Mouse (Mus musculus): ENCODE measurements at regions not wholly inside any gene's neighbourhood (a gene's known extent, or its start where the extent isn't known, plus 50 kb on each side); places are given as distances from the start of the nearest gene placed in this dataset.

GRCm38 (mm10) chr11:63410921-63411320 lies 282.1 kb downstream of the Pmp22 start:
- no peak for DNase-seq (ENCODE audit: extremely low spot score in 1 of 2, low spot score in 2 of 2)
- no peak overlapping the region for H3K4me3 ChIP-seq
- intact Hi-C loops (cut with DNase I): no loop called here
- no peak for TF ChIP-seq CTCF (IDR thresholded peaks at IDR 0.05)
- no peak overlapping the region for H3K27ac ChIP-seq

DNA sequence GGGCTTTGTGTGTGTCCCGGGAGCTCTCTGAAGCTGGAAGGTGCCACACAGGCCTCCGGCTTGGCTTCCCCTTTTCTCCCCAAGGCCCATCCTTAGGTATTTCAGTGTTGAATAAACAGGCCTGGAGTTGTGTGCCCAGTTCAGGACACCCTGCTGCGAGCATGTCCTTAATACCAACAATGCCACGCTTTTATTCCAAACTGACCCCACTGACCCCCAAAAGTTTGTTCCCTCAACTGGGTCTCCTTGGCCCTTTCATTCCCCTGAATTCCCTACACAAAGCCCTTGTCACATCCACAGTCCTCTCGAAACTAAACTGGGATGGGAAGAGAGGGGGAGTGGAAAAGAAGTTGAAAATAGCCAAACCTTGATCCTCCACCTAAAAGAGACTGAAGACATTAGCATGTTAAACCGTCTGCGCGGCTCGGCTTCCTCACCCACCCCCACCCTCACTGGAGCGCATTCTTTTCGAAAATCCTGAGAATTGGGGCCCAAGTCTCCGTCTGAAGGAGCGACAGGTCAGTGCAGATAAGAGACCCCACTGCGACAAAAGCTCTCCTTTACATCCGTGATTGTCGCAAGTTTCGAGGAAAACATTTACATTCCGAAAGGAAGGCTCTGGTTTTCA lies 283.7 kb downstream of the Pmp22 start:
- Histone ChIP-seq H3K27ac (no peak overlapping the region), H3K4me3 (peak overlapping the region; percentile 26)
- no peak for TF ChIP-seq CTCF (IDR thresholded peaks at IDR 0.05)
- no peak for DNase-seq (ENCODE audit: extremely low spot score in 1 of 2, low spot score in 2 of 2)
- intact Hi-C loops (cut with DNase I): no loop called here

DNA sequence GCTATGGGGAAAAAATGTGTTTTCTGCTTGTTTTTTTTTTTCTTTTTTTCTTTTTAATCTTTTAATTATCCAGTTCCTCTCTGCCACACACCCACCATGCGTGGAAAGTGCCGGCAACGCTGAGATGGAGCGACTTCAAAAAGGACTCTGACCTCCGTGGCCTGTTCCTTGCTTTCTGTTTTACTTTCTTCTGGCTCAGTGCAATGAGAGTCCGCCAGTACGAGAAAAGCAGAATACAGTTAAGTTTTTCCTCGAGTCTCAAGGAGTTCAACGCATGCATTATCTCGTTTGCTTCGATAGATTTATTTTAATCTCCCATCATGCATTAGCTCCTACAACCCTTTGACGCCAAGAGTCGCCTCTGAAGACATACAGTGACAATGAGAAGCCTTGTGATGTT lies 284.3 kb downstream of the Pmp22 start:
- H3K4me3 ChIP-seq: peak overlapping the region; percentile 26
- TF ChIP-seq CTCF (IDR thresholded peaks at IDR 0.05): no peak

GRCm38 (mm10) chr11:63413621-63414020 lies 284.8 kb downstream of the Pmp22 start:
- no peak for DNase-seq (ENCODE audit: extremely low spot score in 1 of 2, low spot score in 2 of 2)
- intact Hi-C loops (cut with DNase I): no loop called here
- Histone ChIP-seq H3K4me3 (no peak overlapping the region), H3K27ac (no peak overlapping the region)
- no peak for TF ChIP-seq CTCF (IDR thresholded peaks at IDR 0.05)

More for the DNA sequence above, 284.3 kb downstream of the Pmp22 start:
- no peak for DNase-seq (ENCODE audit: extremely low spot score in 1 of 2, low spot score in 2 of 2)
- H3K27ac ChIP-seq: no peak overlapping the region
- intact Hi-C loops (cut with DNase I): no loop called here

DNA sequence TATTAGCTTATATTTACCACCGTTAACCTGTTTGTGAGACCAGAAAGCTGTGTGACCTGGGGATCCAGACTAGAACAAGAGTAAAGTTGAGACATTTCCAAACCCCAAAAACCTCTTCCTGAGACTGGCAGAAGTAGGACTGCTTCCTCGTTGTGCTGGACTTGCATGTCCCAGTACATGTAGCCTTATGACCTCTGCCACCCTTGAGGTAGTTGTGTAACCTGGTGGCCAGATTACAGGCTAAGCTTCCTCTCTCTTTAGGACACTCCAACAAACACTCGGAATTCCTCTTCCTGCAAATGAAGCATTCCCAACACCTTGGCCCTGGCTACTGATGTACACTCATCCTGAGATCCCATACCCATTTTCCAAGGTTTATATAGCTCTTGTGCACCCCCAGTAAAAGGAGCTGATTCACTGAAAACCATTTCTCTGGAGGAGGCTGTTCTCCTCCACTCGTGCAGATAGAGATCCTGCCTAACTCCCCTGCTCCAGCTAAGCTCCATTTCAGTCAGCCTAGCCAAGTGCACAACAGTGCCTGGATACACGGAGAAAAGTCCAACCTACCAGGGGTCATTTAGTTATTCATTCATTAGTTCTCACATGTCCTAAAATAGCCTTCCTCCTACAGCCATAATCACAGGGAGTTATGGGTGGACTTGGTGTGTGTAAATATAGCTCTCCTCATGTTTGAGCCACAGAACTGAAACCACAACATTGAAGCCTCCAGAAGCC lies 289.4 kb downstream of the Pmp22 start:
- no peak for TF ChIP-seq CTCF (IDR thresholded peaks at IDR 0.05)
- intact Hi-C loops (cut with DNase I): no loop called here
- no peak overlapping the region for H3K4me3 ChIP-seq
- DNase-seq (ENCODE audit: extremely low spot score in 1 of 2, low spot score in 2 of 2): no peak
- H3K27ac ChIP-seq: no peak overlapping the region

DNA sequence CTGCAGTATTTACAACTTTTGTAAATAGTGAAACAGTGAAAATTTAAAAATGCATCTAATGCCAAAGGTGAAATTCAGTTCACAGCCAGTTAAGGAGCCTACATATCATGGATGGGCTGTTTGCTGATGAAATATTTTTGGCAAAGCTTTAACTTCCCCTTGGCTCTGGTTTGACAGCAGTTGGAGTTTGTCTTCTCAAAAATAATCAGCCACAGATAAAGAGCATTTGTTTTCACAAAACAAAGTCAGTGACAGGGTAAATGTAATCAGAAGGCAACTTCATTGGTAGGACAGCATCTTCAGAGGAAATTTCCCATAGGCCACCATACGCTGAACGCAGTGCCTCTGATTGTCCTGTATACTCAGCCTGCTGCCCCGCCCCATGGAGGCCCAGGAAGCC lies 291.6 kb downstream of the Pmp22 start:
- intact Hi-C loops (cut with DNase I): no loop called here
- DNase-seq (ENCODE audit: extremely low spot score in 1 of 2, low spot score in 2 of 2): no peak
- Histone ChIP-seq H3K27ac (no peak overlapping the region), H3K4me3 (no peak overlapping the region)
- TF ChIP-seq CTCF (IDR thresholded peaks at IDR 0.05): no peak

DNA sequence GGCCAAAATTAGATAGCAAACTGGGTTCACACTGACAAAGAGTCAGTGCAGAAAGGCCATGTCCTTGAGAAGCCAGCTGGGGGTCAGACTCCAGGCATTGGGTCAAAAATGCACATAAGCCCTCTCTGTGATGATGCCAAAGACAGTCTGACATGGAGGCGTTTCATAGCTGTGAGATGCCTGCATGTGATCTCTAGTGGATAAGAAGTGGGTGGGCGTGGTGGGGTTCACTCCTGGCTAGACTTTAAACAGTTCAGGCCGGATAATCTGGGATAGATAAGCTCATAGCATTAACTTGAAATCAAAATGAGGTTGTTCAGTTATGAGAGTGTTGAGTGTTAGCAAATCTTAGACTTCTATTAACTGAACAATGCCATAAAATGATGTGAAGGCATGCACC lies 293.3 kb downstream of the Pmp22 start:
- TF ChIP-seq CTCF (IDR thresholded peaks at IDR 0.05): no peak
- Histone ChIP-seq H3K4me3 (no peak overlapping the region), H3K27ac (no peak overlapping the region)
- DNase-seq (ENCODE audit: extremely low spot score in 1 of 2, low spot score in 2 of 2): no peak
- intact Hi-C loops (cut with DNase I): no loop called here

GRCm38 (mm10) chr11:63424319-63424718 lies 295.5 kb downstream of the Pmp22 start:
- TF ChIP-seq CTCF (IDR thresholded peaks at IDR 0.05): no peak
- no peak for DNase-seq (ENCODE audit: extremely low spot score in 1 of 2, low spot score in 2 of 2)
- Histone ChIP-seq H3K4me3 (no peak overlapping the region), H3K27ac (no peak overlapping the region)
- intact Hi-C loops (cut with DNase I): no loop called here

- intact Hi-C loops (cut with DNase I): no loop called here
Measured at GRCm38 (mm10) chr11:63425741-63426140, 297.0 kb downstream of the Pmp22 start.

GRCm38 (mm10) chr11:63453786-63454185 lies 325.0 kb downstream of the Pmp22 start:
- H3K4me3 ChIP-seq: no peak overlapping the region
- no peak for TF ChIP-seq CTCF (IDR thresholded peaks at IDR 0.05)
- intact Hi-C loops (cut with DNase I): no loop called here
- H3K27ac ChIP-seq: no peak overlapping the region
- no peak for DNase-seq (ENCODE audit: extremely low spot score in 1 of 2, low spot score in 2 of 2)

More at GRCm38 (mm10) chr11:63425741-63426140, 297.0 kb downstream of the Pmp22 start:
- no peak for TF ChIP-seq CTCF (IDR thresholded peaks at IDR 0.05)
- Histone ChIP-seq H3K27ac (no peak overlapping the region), H3K4me3 (no peak overlapping the region)
- DNase-seq (ENCODE audit: extremely low spot score in 1 of 2, low spot score in 2 of 2): no peak

DNA sequence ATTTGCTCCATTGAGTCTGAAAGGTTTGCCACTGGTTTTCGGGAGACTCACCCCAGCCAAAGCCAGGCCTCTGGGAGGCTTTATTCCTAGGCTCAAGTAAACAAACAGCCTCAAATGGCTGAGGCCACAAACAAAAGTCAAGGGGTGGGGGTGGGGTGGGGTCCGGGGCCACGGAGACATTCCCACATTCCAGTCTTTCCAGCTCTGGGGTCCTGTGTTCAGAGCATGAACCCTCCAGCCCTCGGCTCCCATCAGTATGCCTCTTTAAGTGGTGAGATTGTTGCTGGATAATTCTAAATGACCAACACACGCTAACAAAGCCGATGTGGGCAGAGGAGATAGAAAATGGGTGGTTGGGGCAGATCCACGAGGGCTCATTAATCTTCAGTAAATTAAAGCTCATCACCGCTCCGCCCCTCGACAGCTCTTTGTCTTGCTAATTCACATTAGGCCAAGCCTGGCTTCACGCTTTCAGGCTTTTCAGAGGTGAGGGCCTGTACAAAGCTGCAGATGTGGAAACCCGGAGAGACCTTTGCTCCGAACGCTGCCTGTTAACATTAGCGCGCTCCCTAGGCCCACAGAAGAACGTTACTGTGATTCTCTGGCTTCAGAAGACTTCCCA lies 326.2 kb downstream of the Pmp22 start:
- no peak overlapping the region for H3K4me3 ChIP-seq
- no peak for DNase-seq (ENCODE audit: extremely low spot score in 1 of 2, low spot score in 2 of 2)
- intact Hi-C loops (cut with DNase I): no loop called here
- no peak for TF ChIP-seq CTCF (IDR thresholded peaks at IDR 0.05)
- no peak overlapping the region for H3K27ac ChIP-seq

DNA sequence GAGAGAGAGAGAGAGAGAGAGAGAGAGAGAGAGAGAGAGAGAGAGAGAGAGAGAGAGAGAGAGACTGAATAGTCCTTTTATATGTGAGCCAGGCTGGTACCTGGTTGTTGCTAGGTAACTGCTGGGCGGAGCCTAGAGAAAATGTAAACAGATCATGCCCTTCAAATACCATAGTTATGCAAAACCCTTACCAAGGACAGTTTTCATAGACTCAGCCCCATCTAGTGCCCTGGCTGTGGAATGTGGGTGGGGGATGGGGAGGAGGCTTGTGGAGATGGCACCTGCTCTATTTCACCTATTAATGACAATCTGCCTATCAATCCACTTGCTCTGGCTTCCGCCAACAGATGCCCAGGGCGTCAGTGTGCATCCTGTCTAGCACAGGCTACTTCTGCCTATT lies 327.6 kb downstream of the Pmp22 start:
- Histone ChIP-seq H3K27ac (no peak overlapping the region), H3K4me3 (no peak overlapping the region)
- no peak for TF ChIP-seq CTCF (IDR thresholded peaks at IDR 0.05)
- intact Hi-C loops (cut with DNase I): no loop called here
- no peak for DNase-seq (ENCODE audit: extremely low spot score in 1 of 2, low spot score in 2 of 2)

Measured in left cerebral cortex, adult 2 months (tissue).